Mouse (Mus musculus) myocyte (in vitro differentiated cells): ENCODE data around the gene Ttf1.

ENCODE experiments used
- MYOG ChIP-seq, 3 experiments: IDR thresholded peaks; one replicate each; pipeline ENCODE4 v1.6.1; 2011; ENCODE audit warnings: control low read depth in 2 of 3, low read depth in 2 of 3, mild to moderate bottlenecking in 2 of 3; ENCODE audit not compliant: insufficient read length in 2 of 3, control insufficient read depth in 1 of 3, insufficient read depth in 1 of 3
- POLR2A ChIP-seq: IDR thresholded peaks from one replicate; pipeline ENCODE4 v1.6.1; 2011; ENCODE audit warnings: low read depth, mild to moderate bottlenecking, control low read depth, moderate library complexity; ENCODE audit not compliant: insufficient read length
- POLR2AphosphoS2 ChIP-seq: IDR thresholded peaks from one replicate; pipeline ENCODE4 v1.6.1; 2011; ENCODE audit warnings: low read depth, control low read depth; ENCODE audit not compliant: insufficient read length
- REST ChIP-seq: IDR thresholded peaks from one replicate; pipeline ENCODE4 v1.6.1; 2011; ENCODE audit warnings: mild to moderate bottlenecking, control low read depth, moderate library complexity; ENCODE audit not compliant: insufficient read depth, insufficient read length
- SRF ChIP-seq: IDR thresholded peaks from one replicate; pipeline ENCODE4 v1.6.1; 2011; ENCODE audit warnings: low read depth; ENCODE audit not compliant: control insufficient read depth, insufficient read length
- TCF3 ChIP-seq: IDR thresholded peaks from one replicate; pipeline ENCODE4 v1.6.1; 2011; ENCODE audit warnings: low read depth, control low read depth; ENCODE audit not compliant: insufficient read length
- USF1 ChIP-seq: IDR thresholded peaks from one replicate; pipeline ENCODE4 v1.6.1; 2011; ENCODE audit warnings: low read depth, mild to moderate bottlenecking, control low read depth, moderate library complexity

- TF ChIP-seq POLR2A (no peak), TCF3 (no peak), USF1 (no peak), MYOG (IDR thresholded peaks at IDR 0.05; ENCODE audit: control insufficient read depth in 1 of 3, insufficient read depth in 1 of 3, insufficient read length in 2 of 3, low read depth in 2 of 3) (no peak), POLR2AphosphoS2 (no peak), REST (no peak), SRF (no peak)
These were observed 29.9 kb upstream of the Ttf1 start for GRCm38 (mm10) chr2:29030048-29030734.
